Mouse (Mus musculus): Measurements from ENCODE around the gene Iqsec3.

GRCm38 (mm10) chr6:121407571-121408011 is 65.9 kb downstream of the Iqsec3 start:
- TF ChIP-seq CTCF (IDR thresholded peaks at IDR 0.05) (no peak), EP300 (IDR thresholded peaks at IDR 0.05) (no peak)

All from lung, postnatal 0 days (tissue).